9 mouse cellular contexts compared by ENCODE assay signal in genomic region chr5:145113416-145113815, GRCm38 (mm10). TPM values are rescaled to one million over a fixed set of nuclear protein-coding genes. Genes with fewer than 3 reads are reported as not detected.
DNase-seq lines count a peak whose midpoint lies in the region; ATAC-seq and TF ChIP-seq lines count a peak whose summit lies in the region.
"Had no signal": no experiment of that assay in that cellular context is flagged by ENCODE, and none has a peak within 500 bp of the region (broad histone marks: within the 10 kb centered on the region; RNA-seq: fewer than 3 reads in every experiment).

No protein-coding gene starts in this region.

- H3K27me3 ChIP-seq in G1E (ENCODE audit: insufficient read depth, low read length): no peaks in the 10 kb centered on the region
- H3K27me3 ChIP-seq in forebrain, embryonic 10.5 days (ENCODE audit: poor library complexity, severe bottlenecking): peaks cover 38% of the 10 kb centered on the region
- peaks cover 8% of the 10 kb centered on the region; the same call in 1 of the 2 replicates for H3K27me3 ChIP-seq in liver, embryonic 15.5 days

- peak overlapping the region; percentile 90; the same call in 1 of the 2 replicates for H3K4me3 ChIP-seq in G1E (ENCODE audit: low read depth, low read length)
- peak overlapping the region; percentile 62 for H3K4me3 ChIP-seq in forebrain, embryonic 10.5 days
- H3K4me3 ChIP-seq in liver, embryonic 15.5 days (replicated peaks): peak overlapping the region; percentile 66

- no peak overlapping the region for H3K9ac ChIP-seq in liver, embryonic 15.5 days

- peak overlapping the region; percentile 83 for H3K4me2 ChIP-seq in liver, embryonic 15.5 days

- H3K36me3 ChIP-seq in G1E (replicated peaks): peaks cover 61% of the 10 kb centered on the region
- H3K36me3 ChIP-seq in forebrain, embryonic 10.5 days (replicated peaks): peaks cover 31% of the 10 kb centered on the region
- peaks cover 21% of the 10 kb centered on the region for H3K36me3 ChIP-seq in liver, embryonic 15.5 days (replicated peaks)

- peaks cover 1% of the 10 kb centered on the region; the same call in 1 of the 2 replicates for H3K9me3 ChIP-seq in G1E (replicated peaks)
- H3K9me3 ChIP-seq in forebrain, embryonic 10.5 days: no peaks in the 10 kb centered on the region
- no peaks in the 10 kb centered on the region for H3K9me3 ChIP-seq in liver, embryonic 15.5 days (replicated peaks)

- WGBS in forebrain, embryonic 10.5 days: 43% methylated on average over 2 of the region's 2 CpGs
- 26% methylated on average over 2 of the region's 2 CpGs for WGBS in liver, embryonic 15.5 days (ENCODE audit: insufficient replicate concordance)

- no peak for TF ChIP-seq CTCF in G1E (IDR thresholded peaks at IDR 0.05; ENCODE audit: low read depth, low read length)

- no peak overlapping the region for H3K27ac ChIP-seq in forebrain, embryonic 10.5 days
- H3K27ac ChIP-seq in liver, embryonic 15.5 days (replicated peaks): no peak overlapping the region

- peaks cover 80% of the 10 kb centered on the region for H3K4me1 ChIP-seq in G1E (ENCODE audit: insufficient read depth, low read depth, low read length)
- H3K4me1 ChIP-seq in forebrain, embryonic 10.5 days: peaks cover 15% of the 10 kb centered on the region
- peaks cover 45% of the 10 kb centered on the region for H3K4me1 ChIP-seq in liver, embryonic 15.5 days (replicated peaks)

- intact Hi-C loops in gastrocnemius, postnatal 14 days (cut with DNase I; ENCODE audit: low total_unique reads): no loop called here

- DNase-seq in kidney, adult 9 months: peak; percentile 15
- no peak for DNase-seq in kidney, postnatal 14 days
- no peak for DNase-seq in G1E (ENCODE audit: low spot score)
- DNase-seq in forebrain, embryonic 10.5 days (ENCODE audit: extremely low spot score, low spot score): no peak
- DNase-seq in cerebellum, adult 18-20 months: no peak
- no peak for DNase-seq in gastrocnemius, postnatal 14 days

- ATAC-seq in G1E (ENCODE audit: extremely low read depth, insufficient number of reproducible peaks, low FRiP score, poor library complexity, severe bottlenecking): no peak
- no peak for ATAC-seq in liver, embryonic 15.5 days (ENCODE audit: insufficient read depth)
- ATAC-seq in granulocyte monocyte progenitor cell, adult 5-6 weeks (replicated peaks; ENCODE audit: poor library complexity, severe bottlenecking): no peak

RNA-seq across cellular contexts. Expression of gene Arpc1b, which starts 0.6 kb away (rescaled TPM):
- total RNA-seq in G1E (2014; fragmentation: Nextera tagmentation) (226 and 347 TPM in 2 replicates), G1E (2017) (230 and 290 TPM in 2 replicates)
- 2,252 and 2,780 TPM in 2 replicates for polyA plus RNA-seq in G1E (2012)
- polyA plus RNA-seq in forebrain, embryonic 10.5 days (2016; fragmentation: Nextera tagmentation; extraction: Ambion mirVana): 82.9 and 83.4 TPM in 2 replicates
- polyA plus RNA-seq in liver, embryonic 15.5 days (2015; fragmentation: Nextera tagmentation; extraction: Ambion mirVana): 185 and 195 TPM in 2 replicates
- 404 and 492 TPM in 2 replicates for total RNA-seq in granulocyte monocyte progenitor cell, adult 5-6 weeks (2014; fragmentation: Nextera tagmentation)
- 197 and 242 TPM in 2 replicates for total RNA-seq in granulocyte monocyte progenitor cell, adult 5-6 weeks (2017)
- 10 to 100 TPM; 58.6 to 66.5 TPM for total RNA-seq in gastrocnemius, postnatal 14 days (2021)

RNA-seq across cellular contexts. Expression of gene Pdap1, which starts 26.6 kb away (rescaled TPM):
- total RNA-seq in G1E (2014; fragmentation: Nextera tagmentation) (95.0 and 112 TPM in 2 replicates), G1E (2017) (72.7 and 82.5 TPM in 2 replicates)
- 173 and 217 TPM in 2 replicates for polyA plus RNA-seq in G1E (2012)
- 148 and 151 TPM in 2 replicates for polyA plus RNA-seq in forebrain, embryonic 10.5 days (2016; fragmentation: Nextera tagmentation; extraction: Ambion mirVana)
- 28.8 and 36.5 TPM in 2 replicates for polyA plus RNA-seq in liver, embryonic 15.5 days (2015; fragmentation: Nextera tagmentation; extraction: Ambion mirVana)
- total RNA-seq in granulocyte monocyte progenitor cell, adult 5-6 weeks (2014; fragmentation: Nextera tagmentation): 59.3 and 90.3 TPM in 2 replicates
- 92.6 and 159 TPM in 2 replicates for total RNA-seq in granulocyte monocyte progenitor cell, adult 5-6 weeks (2017)
- 10 to 100 TPM; 55.4 to 58.5 TPM for total RNA-seq in gastrocnemius, postnatal 14 days (2021)

RNA-seq across cellular contexts. Expression of gene Bud31, which starts 26.7 kb away (rescaled TPM):
- 116 and 155 TPM in 2 replicates for total RNA-seq in G1E (2014; fragmentation: Nextera tagmentation)
- 287 and 292 TPM in 2 replicates for total RNA-seq in G1E (2017)
- polyA plus RNA-seq in G1E (2012): 5.7 and 8.7 TPM in 2 replicates
- polyA plus RNA-seq in forebrain, embryonic 10.5 days (2016; fragmentation: Nextera tagmentation; extraction: Ambion mirVana): 250 and 253 TPM in 2 replicates
- 121 and 128 TPM in 2 replicates for polyA plus RNA-seq in liver, embryonic 15.5 days (2015; fragmentation: Nextera tagmentation; extraction: Ambion mirVana)
- 108 and 163 TPM in 2 replicates for total RNA-seq in granulocyte monocyte progenitor cell, adult 5-6 weeks (2014; fragmentation: Nextera tagmentation)
- total RNA-seq in granulocyte monocyte progenitor cell, adult 5-6 weeks (2017): 194 and 205 TPM in 2 replicates
- total RNA-seq in gastrocnemius, postnatal 14 days (2021): 10 to 100 TPM; 59.0 to 59.8 TPM

RNA-seq across cellular contexts. Expression of gene Kpna7, which starts 29.6 kb away (rescaled TPM):
- total RNA-seq in G1E (2014; fragmentation: Nextera tagmentation): not detected in 2 replicates
- total RNA-seq in G1E (2017): not detected in 2 replicates
- not detected in 2 replicates for polyA plus RNA-seq in G1E (2012)
- polyA plus RNA-seq in forebrain, embryonic 10.5 days (2016; fragmentation: Nextera tagmentation; extraction: Ambion mirVana): not detected in 2 replicates
- 0.10 TPM in 1 of 2 replicates, not detected in the other for polyA plus RNA-seq in liver, embryonic 15.5 days (2015; fragmentation: Nextera tagmentation; extraction: Ambion mirVana)
- not detected in 2 replicates for total RNA-seq in granulocyte monocyte progenitor cell, adult 5-6 weeks (2014; fragmentation: Nextera tagmentation)
- not detected in 2 replicates for total RNA-seq in granulocyte monocyte progenitor cell, adult 5-6 weeks (2017)
- total RNA-seq in gastrocnemius, postnatal 14 days (2021): not detected
- total RNA-seq: left cerebral cortex, adult 8-10 months had no signal

RNA-seq across cellular contexts. Expression of gene Arpc1a, which starts 29.8 kb away (rescaled TPM):
- total RNA-seq in G1E (2014; fragmentation: Nextera tagmentation) (77.0 and 85.3 TPM in 2 replicates), G1E (2017) (125 and 169 TPM in 2 replicates)
- polyA plus RNA-seq in G1E (2012): 56.4 and 58.6 TPM in 2 replicates
- polyA plus RNA-seq in forebrain, embryonic 10.5 days (2016; fragmentation: Nextera tagmentation; extraction: Ambion mirVana): 120 and 121 TPM in 2 replicates
- polyA plus RNA-seq in liver, embryonic 15.5 days (2015; fragmentation: Nextera tagmentation; extraction: Ambion mirVana): 54.2 and 55.3 TPM in 2 replicates
- total RNA-seq in granulocyte monocyte progenitor cell, adult 5-6 weeks (2014; fragmentation: Nextera tagmentation): 76.8 and 81.1 TPM in 2 replicates
- 42.0 and 48.1 TPM in 2 replicates for total RNA-seq in granulocyte monocyte progenitor cell, adult 5-6 weeks (2017)
- total RNA-seq in gastrocnemius, postnatal 14 days (2021): 10 to 100 TPM; 32.9 to 38.3 TPM
